Mouse (Mus musculus) liver, adult 2 months (tissue): ENCODE data around the gene Uxs1.

Source experiments
- CTCF ChIP-seq: fragments of 200-500 bp; IDR thresholded peaks from 2 replicates; pipeline ENCODE4 v1.5.1; 2011; ENCODE audit warnings: low read depth, low read length, control low read depth
- POLR2A ChIP-seq: fragments of 200-500 bp; IDR thresholded peaks from 2 replicates; pipeline ENCODE4 v1.6.1; 2011; ENCODE audit warnings: low read length, control low read depth; ENCODE audit not compliant: insufficient read depth; ENCODE audit errors: extremely low read depth

- TF ChIP-seq POLR2A (no peak), CTCF (no peak)
Measured at GRCm38 (mm10) chr1:43818356-43818755, 9.2 kb downstream of the Uxs1 start.
